Mouse (Mus musculus): ENCODE measurements around the gene Zfp770. TPM values are rescaled to one million over a fixed set of nuclear protein-coding genes. Genes with fewer than 3 reads are reported as not detected.
"Not testable (repeated sequence)": the region's sequence is repeated elsewhere in the genome, so short reads cannot be mapped to it uniquely, and the experiment has no call there.

The Zfp770 gene
- polyA plus RNA-seq (2015; fragmentation: Nextera tagmentation; extraction: Ambion mirVana) = 3.8 and 4.7 TPM in 2 replicates

GRCm38 (mm10) chr2:114200932-114201559 is at the start of gene Zfp770:
Zfp770 (minus strand) TSS chr2:114201469.
- peaks cover 17% of the 10 kb centered on the region for H3K4me1 ChIP-seq (replicated peaks)

GRCm38 (mm10) chr2:114249440-114249839 is 48.2 kb upstream of the Zfp770 start:
- no peak overlapping the region for H3K27ac ChIP-seq
- no peaks in the 10 kb centered on the region for H3K4me1 ChIP-seq (replicated peaks)
- no peak for ATAC-seq
- no peak overlapping the region for H3K9ac ChIP-seq (replicated peaks)
- no peak overlapping the region for H3K4me3 ChIP-seq (replicated peaks)
- no peaks in the 10 kb centered on the region for H3K9me3 ChIP-seq
- H3K36me3 ChIP-seq = no peaks in the 10 kb centered on the region
- no peak overlapping the region for H3K4me2 ChIP-seq (replicated peaks)
- no peaks in the 10 kb centered on the region for H3K27me3 ChIP-seq
- 80% methylated on average over 6 of the region's 6 CpGs for WGBS

More at GRCm38 (mm10) chr2:114200932-114201559, at the start of gene Zfp770:
- H3K9me3 ChIP-seq = no peaks in the 10 kb centered on the region
- peak within 1 kb of the TSS; percentile 72 for H3K27ac ChIP-seq
- H3K4me3 ChIP-seq (replicated peaks) = peak within 1 kb of the TSS; percentile 90
- under 1% methylated on average over 36 of the region's 36 CpGs for WGBS
- peaks cover 12% of the 10 kb centered on the region for H3K36me3 ChIP-seq
- H3K4me2 ChIP-seq (replicated peaks) = peak within 1 kb of the TSS; percentile 84
- ATAC-seq = peak; percentile 96
- H3K27me3 ChIP-seq = no peaks in the 10 kb centered on the region
- peak within 1 kb of the TSS; percentile 93 for H3K9ac ChIP-seq (replicated peaks)

- Histone ChIP-seq H3K9ac (replicated peaks) (no peak overlapping the region), H3K36me3 (no peaks in the 10 kb centered on the region), H3K4me2 (replicated peaks) (no peak overlapping the region), H3K27ac (no peak overlapping the region), H3K9me3 (no peaks in the 10 kb centered on the region), H3K4me1 (replicated peaks) (0 out of 2 replicates have a peak, but pooled peaks cover 5% of the 10 kb centered on the region), H3K4me3 (replicated peaks) (no peak overlapping the region), H3K27me3 (no peaks in the 10 kb centered on the region)
- 13% methylated on average over 4 of the region's 4 CpGs for WGBS
- no peak for ATAC-seq
Measured at GRCm38 (mm10) chr2:114237639-114238038, 36.4 kb upstream of the Zfp770 start.

DNA sequence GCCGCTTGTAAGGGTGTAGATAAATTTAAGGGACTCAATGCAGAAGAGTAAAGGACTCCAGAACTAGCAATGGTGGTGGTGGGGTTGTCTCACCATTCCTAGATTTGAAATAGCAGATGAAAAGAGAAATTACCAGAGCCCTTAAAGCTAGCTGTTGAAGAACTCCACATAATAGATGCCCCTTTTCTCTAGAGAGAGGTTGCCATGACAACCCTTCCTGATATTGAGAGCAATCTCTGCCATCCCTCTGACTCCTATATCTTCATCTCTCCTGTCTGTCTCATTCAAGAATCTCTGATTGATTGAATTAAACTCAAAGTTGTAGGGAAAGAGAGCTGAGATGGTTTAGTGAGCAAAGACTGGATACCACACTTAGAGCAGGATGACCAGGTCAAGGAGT is 35.3 kb upstream of the Zfp770 start:
- no peak for ATAC-seq

DNA sequence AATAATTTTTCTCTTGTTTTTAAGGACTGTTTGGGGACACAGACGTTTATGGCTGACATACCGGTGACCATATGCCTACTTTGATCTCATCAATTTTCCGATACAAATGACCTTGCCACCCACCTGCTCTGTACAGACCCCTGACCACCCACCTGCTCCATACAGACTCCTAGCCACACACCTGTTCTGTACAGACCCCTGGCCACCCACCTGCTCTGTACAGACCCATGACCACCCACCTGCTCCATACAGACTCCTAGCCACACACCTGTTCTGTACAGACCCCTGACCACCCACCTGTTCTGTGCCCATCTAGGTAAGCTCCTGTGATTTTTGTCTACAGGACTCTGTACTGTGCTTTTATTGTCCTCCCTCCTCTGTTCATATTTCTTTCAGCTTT is 34.3 kb upstream of the Zfp770 start:
- H3K27me3 ChIP-seq = no peaks in the 10 kb centered on the region

More for the DNA sequence above, 35.3 kb upstream of the Zfp770 start:
- WGBS = 78% methylated on average over 1 of the region's 1 CpGs
- Histone ChIP-seq H3K27ac (no peak overlapping the region), H3K36me3 (no peaks in the 10 kb centered on the region), H3K27me3 (no peaks in the 10 kb centered on the region), H3K9ac (replicated peaks) (no peak overlapping the region), H3K9me3 (no peaks in the 10 kb centered on the region), H3K4me1 (replicated peaks) (0 out of 2 replicates have a peak, but pooled peaks cover 5% of the 10 kb centered on the region), H3K4me2 (replicated peaks) (no peak overlapping the region), H3K4me3 (replicated peaks) (no peak overlapping the region)

DNA sequence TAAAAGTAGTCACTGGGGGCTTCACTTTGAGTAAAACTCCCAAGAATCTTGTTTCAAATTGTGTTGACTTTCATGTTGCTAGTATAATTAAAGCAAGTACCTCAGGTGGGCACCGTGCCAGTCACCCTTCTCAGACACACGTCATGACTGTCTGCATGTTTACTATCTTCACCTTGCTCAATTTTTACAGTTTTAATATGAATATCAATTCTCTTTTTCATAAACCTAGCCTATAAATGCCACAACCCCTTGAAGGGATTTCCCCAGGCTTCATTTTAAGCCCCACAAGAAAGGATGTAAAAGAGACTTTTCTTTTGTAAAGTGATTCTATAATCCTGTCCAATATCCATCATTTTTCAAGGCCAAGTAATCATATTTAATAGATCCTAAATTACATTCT is 30.0 kb upstream of the Zfp770 start:
- Histone ChIP-seq H3K4me2 (replicated peaks) (no peak overlapping the region), H3K27ac (no peak overlapping the region), H3K36me3 (no peaks in the 10 kb centered on the region), H3K4me1 (replicated peaks) (no peaks in the 10 kb centered on the region), H3K27me3 (no peaks in the 10 kb centered on the region), H3K4me3 (replicated peaks) (no peak overlapping the region), H3K9ac (replicated peaks) (no peak overlapping the region), H3K9me3 (no peaks in the 10 kb centered on the region)
- WGBS = 84% methylated on average over 2 of the region's 2 CpGs
- ATAC-seq = no peak

More for the DNA sequence above, 34.3 kb upstream of the Zfp770 start:
- ATAC-seq = no peak
- Histone ChIP-seq H3K9me3 (no peaks in the 10 kb centered on the region), H3K9ac (replicated peaks) (no peak overlapping the region), H3K36me3 (no peaks in the 10 kb centered on the region), H3K4me1 (replicated peaks) (0 out of 2 replicates have a peak, but pooled peaks cover 5% of the 10 kb centered on the region), H3K4me3 (replicated peaks) (no peak overlapping the region), H3K4me2 (replicated peaks) (no peak overlapping the region), H3K27ac (no peak overlapping the region)
- 81% methylated on average over 3 of the region's 3 CpGs for WGBS

- Histone ChIP-seq H3K27me3 (no peaks in the 10 kb centered on the region), H3K27ac (no peak overlapping the region), H3K9me3 (no peaks in the 10 kb centered on the region), H3K9ac (replicated peaks) (no peak overlapping the region), H3K36me3 (no peaks in the 10 kb centered on the region), H3K4me2 (replicated peaks) (no peak overlapping the region), H3K4me3 (replicated peaks) (no peak overlapping the region), H3K4me1 (replicated peaks) (no peaks in the 10 kb centered on the region)
- 86% methylated on average over 2 of the region's 2 CpGs for WGBS
- ATAC-seq = no peak
Measured at GRCm38 (mm10) chr2:114228672-114229071, 27.4 kb upstream of the Zfp770 start.

GRCm38 (mm10) chr2:114205036-114205435 is 3.8 kb upstream of the Zfp770 start:
- no peaks in the 10 kb centered on the region for H3K27me3 ChIP-seq
- H3K9me3 ChIP-seq = no peaks in the 10 kb centered on the region
- no peaks in the 10 kb centered on the region for H3K36me3 ChIP-seq
- no peak overlapping the region for H3K9ac ChIP-seq (replicated peaks)
- ATAC-seq = no peak
- 73% methylated on average over 6 of the region's 6 CpGs for WGBS
- H3K27ac ChIP-seq = no peak overlapping the region
- no peak overlapping the region for H3K4me3 ChIP-seq (replicated peaks)
- no peak overlapping the region for H3K4me2 ChIP-seq (replicated peaks)
- peaks cover 11% of the 10 kb centered on the region for H3K4me1 ChIP-seq (replicated peaks)

DNA sequence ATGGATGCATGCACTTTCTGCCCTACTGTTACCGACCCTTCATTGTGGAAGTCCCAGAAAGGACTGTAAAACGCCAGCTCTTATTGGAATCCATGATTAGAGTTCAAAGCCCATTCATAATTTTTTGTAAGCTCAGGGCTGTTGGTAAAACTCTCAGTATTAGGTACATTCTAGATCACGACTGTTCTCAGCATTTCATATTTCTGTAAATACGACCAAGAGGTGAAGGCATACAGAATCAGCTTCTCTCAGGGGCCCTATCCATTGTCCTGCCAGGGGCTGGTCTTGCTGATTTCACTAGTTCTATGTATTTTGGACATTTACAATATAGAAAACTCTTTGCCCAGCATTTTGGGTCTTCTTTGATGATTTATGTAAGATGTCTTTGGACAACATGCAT is 305 bp upstream of the Zfp770 start:
- peak overlapping the region; percentile 93 for H3K9ac ChIP-seq (replicated peaks)
- peak overlapping the region; percentile 84 for H3K4me2 ChIP-seq (replicated peaks)
- peak overlapping the region; percentile 90 for H3K4me3 ChIP-seq (replicated peaks)
- H3K27ac ChIP-seq = peak overlapping the region; percentile 72
- H3K4me1 ChIP-seq (replicated peaks) = peaks cover 17% of the 10 kb centered on the region
- no peaks in the 10 kb centered on the region for H3K9me3 ChIP-seq
- H3K36me3 ChIP-seq = peaks cover 7% of the 10 kb centered on the region
- no peaks in the 10 kb centered on the region for H3K27me3 ChIP-seq
- ATAC-seq = no peak; the same call in 1 of the 2 replicates
- 32% methylated on average over 4 of the region's 4 CpGs for WGBS

DNA sequence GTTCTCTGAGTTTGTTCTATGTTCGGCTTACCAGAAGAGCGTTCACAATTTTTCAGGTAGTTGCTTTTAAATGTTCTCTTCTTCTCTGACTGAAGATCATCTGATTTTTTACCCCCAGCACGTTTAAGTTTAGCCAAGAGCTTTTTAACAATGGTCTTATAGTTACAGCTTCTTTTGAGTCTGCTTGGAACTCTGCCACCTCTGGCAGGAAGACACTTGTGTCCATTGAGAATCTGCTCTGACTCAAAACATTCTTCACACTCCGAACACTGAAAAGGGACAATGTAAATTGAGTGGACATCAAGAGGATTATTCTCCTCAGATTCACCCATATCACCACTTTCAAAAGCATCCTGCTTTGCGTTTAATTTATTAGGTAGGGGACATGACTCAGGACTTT is 4.8 kb downstream of the Zfp770 start:
- WGBS = 81% methylated on average over 5 of the region's 5 CpGs
- Histone ChIP-seq H3K4me2 (replicated peaks) (no peak overlapping the region), H3K4me1 (replicated peaks) (peaks cover 14% of the 10 kb centered on the region), H3K9me3 (no peaks in the 10 kb centered on the region), H3K4me3 (replicated peaks) (no peak overlapping the region), H3K27me3 (no peaks in the 10 kb centered on the region), H3K36me3 (peaks cover 22% of the 10 kb centered on the region), H3K27ac (no peak overlapping the region), H3K9ac (replicated peaks) (no peak overlapping the region)
- ATAC-seq = no peak

DNA sequence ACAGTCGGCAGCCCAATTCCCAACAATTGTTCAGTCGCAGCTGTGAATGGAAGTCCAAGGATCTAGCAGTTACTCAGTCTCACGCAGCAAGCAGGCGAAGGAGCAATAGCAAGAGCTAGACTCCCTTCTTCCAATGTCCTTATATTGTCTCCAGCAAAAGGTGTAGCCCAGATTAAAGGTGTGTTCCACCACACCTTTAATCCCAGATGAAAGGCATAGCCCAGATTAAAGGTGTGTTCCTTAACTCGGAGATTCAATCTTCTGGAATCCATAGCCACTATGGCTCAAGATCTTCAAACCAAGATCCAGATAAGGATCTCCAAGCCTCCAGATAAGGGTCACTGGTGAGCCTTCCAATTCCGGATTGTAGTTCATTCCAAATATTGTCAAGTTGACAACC is 14.3 kb downstream of the Zfp770 start, which contains the start of gene Aqr:
Gene Aqr (minus strand): TSS at position 101 of the 400 bp plus-strand sequence.
- not testable (repeated sequence) for H3K36me3 ChIP-seq; H3K9ac ChIP-seq (replicated peaks); H3K4me2 ChIP-seq (replicated peaks); H3K4me3 ChIP-seq (replicated peaks); H3K27ac ChIP-seq; H3K27me3 ChIP-seq; H3K4me1 ChIP-seq (replicated peaks); H3K9me3 ChIP-seq; ATAC-seq
- 87% methylated on average over 1 of the region's 6 CpGs for WGBS

GRCm38 (mm10) chr2:114177802-114178733 is 23.2 kb downstream of the Zfp770 start:
- Histone ChIP-seq H3K36me3 (no peaks in the 10 kb centered on the region), H3K4me2 (replicated peaks) (no peak overlapping the region), H3K4me1 (replicated peaks) (peaks cover 15% of the 10 kb centered on the region), H3K27me3 (no peaks in the 10 kb centered on the region), H3K27ac (no peak overlapping the region), H3K9ac (replicated peaks) (0 out of 2 replicates have a peak overlapping the region, but pooled peaks have one; percentile 4), H3K4me3 (replicated peaks) (no peak overlapping the region), H3K9me3 (no peaks in the 10 kb centered on the region)
- 39% methylated on average over 4 of the region's 4 CpGs for WGBS
- no peak for ATAC-seq
